Mouse (Mus musculus) midbrain, embryonic 12.5 days (tissue): ENCODE measurements around the gene Mpped2. TPM values are rescaled to one million over a fixed set of nuclear protein-coding genes. Genes with fewer than 3 reads are reported as not detected.
A peak's percentile ranks its signal among the peaks of the same experiment; 100 is the strongest.

Experiments
- ATAC-seq: fragments of 200-750 bp; cut with Nextera tagmentation; 2 replicates; pipeline ENCODE4 v1.8.0; 2017; ENCODE audit warnings: low read depth, moderate TSS enrichment, moderate library complexity; ENCODE audit not compliant: low FRiP score
- H3K27ac ChIP-seq: fragments of 300-500 bp; sonication (generic); replicated peaks from 2 replicates; pipeline ENCODE4 v1.5.1; 2016; ENCODE audit warnings: mild to moderate bottlenecking
- H3K27me3 ChIP-seq: fragments of 300-500 bp; sonication (generic); 2 replicates; pipeline ENCODE4 v1.6.1; 2016; ENCODE audit warnings: mild to moderate bottlenecking
- H3K36me3 ChIP-seq: fragments of 300-500 bp; sonication (generic); 2 replicates; pipeline ENCODE4 v1.6.1; 2016
- H3K4me1 ChIP-seq: fragments of 300-500 bp; sonication (generic); 2 replicates; pipeline ENCODE4 v1.6.1; 2016
- H3K4me2 ChIP-seq: fragments of 300-500 bp; sonication (generic); replicated peaks from 2 replicates; pipeline ENCODE4 v1.6.1; 2016; ENCODE audit warnings: mild to moderate bottlenecking, moderate library complexity
- H3K4me3 ChIP-seq: fragments of 300-500 bp; sonication (generic); 2 replicates; pipeline ENCODE4 v1.5.1; 2016; ENCODE audit warnings: mild to moderate bottlenecking
- H3K9ac ChIP-seq: fragments of 300-500 bp; sonication (generic); replicated peaks from 2 replicates; pipeline ENCODE4 v1.6.1; 2016; ENCODE audit warnings: mild to moderate bottlenecking, moderate library complexity
- H3K9me3 ChIP-seq: fragments of 300-500 bp; sonication (generic); 2 replicates; pipeline ENCODE4 v1.6.1; 2016; ENCODE audit warnings: mild to moderate bottlenecking
- WGBS: fragments of 180-500 bp; shearing (Covaris S2); methylation state at CpG from one replicate; pipeline ENCODE4 v1.1.7; 2016; 5-methylcytosine and 5-hydroxymethylcytosine counted together
- polyA plus RNA-seq: library from polyadenylated mRNA; unstranded; fragments of >200 nt; fragmentation: Nextera tagmentation; extraction: Ambion mirVana; gene quantifications from 2 replicates; pipeline ENCODE4 v1.2.1, GENCODE M21; 2016

Gene Mpped2
- polyA plus RNA-seq, 1 experiment from 2014 or later: 112 TPM

DNA sequence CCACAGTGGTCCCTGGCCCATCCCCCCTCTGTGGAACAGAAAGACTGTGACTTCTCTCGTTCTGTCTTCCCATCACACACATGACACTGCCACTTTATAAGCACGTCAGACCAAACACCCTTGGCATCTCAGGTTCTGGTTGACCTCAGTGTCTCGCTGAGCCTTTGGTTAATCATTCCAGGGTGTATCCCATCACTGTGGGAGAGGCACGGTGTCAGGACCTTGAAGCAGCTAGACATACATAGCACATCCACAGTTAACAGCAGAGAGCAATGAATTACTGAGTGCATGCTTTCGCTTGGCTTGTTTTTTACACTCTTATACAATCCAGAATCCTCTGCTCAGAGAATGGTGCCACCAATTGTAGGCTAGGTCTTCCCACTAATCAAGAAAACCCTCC is 60.6 kb downstream of the Mpped2 start:
- Histone ChIP-seq H3K9ac (no peak overlapping the region), H3K27ac (no peak overlapping the region), H3K4me2 (no peak overlapping the region), H3K4me3 (no peak overlapping the region), H3K27me3 (0 out of 2 replicates have a peak, but pooled peaks cover 6% of the 10 kb centered on the region), H3K36me3 (no peaks in the 10 kb centered on the region), H3K4me1 (peaks cover 25% of the 10 kb centered on the region), H3K9me3 (no peaks in the 10 kb centered on the region)
- no peak for ATAC-seq
- WGBS: 83% methylated on average over 5 of the region's 5 CpGs

- Histone ChIP-seq H3K9ac (no peak overlapping the region), H3K27ac (no peak overlapping the region), H3K4me1 (peaks cover 25% of the 10 kb centered on the region), H3K4me2 (no peak overlapping the region), H3K27me3 (0 out of 2 replicates have a peak, but pooled peaks cover 6% of the 10 kb centered on the region), H3K9me3 (no peaks in the 10 kb centered on the region), H3K4me3 (no peak overlapping the region), H3K36me3 (no peaks in the 10 kb centered on the region)
- no peak for ATAC-seq
- WGBS: 78% methylated on average over 5 of the region's 5 CpGs
These were observed 61.6 kb downstream of the Mpped2 start for GRCm38 (mm10) chr2:106754696-106755095.

DNA sequence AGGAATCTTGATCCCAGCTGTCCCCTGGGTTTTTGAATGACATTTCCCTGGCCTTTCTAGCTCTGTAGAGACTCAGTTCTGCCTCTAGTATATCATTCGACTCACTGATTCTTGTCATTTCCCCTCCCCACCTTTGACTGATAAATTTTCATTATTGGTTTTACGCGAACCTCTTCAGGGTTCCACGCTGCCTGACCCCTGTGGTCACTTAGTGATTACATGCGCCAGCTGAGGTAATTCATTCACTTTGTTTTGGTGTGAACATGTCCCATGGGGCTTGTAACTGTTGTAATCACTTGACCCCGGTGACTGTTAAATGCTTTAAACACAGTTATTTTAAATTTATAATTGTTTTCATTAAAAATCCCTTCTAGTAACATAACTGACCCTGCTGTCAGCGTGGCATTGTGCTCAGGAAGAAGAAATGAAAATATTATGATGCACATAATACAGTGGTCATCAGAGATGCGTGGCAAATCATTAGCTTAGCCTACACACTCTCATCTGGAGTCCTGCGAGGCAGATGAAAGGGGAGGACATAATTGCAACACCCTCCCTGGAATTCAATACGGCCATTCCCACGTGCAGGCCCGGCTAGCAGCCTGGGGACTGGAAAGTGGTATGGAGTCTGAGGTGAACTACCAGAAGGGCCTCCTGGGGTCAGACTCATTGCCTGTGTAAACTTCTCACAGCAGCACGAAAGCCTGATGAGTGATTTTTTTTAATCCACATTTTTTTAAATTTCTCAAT is 63.5 kb downstream of the Mpped2 start:
- H3K4me1 ChIP-seq: peaks cover 17% of the 10 kb centered on the region
- H3K4me3 ChIP-seq: no peak overlapping the region
- H3K9me3 ChIP-seq: no peaks in the 10 kb centered on the region
- H3K27ac ChIP-seq: no peak overlapping the region
- ATAC-seq: peak; percentile 66
- no peak overlapping the region for H3K9ac ChIP-seq
- no peak overlapping the region for H3K4me2 ChIP-seq
- H3K36me3 ChIP-seq: no peaks in the 10 kb centered on the region
- WGBS: 27% methylated on average over 13 of the region's 13 CpGs
- 0 out of 2 replicates have a peak, but pooled peaks cover 6% of the 10 kb centered on the region for H3K27me3 ChIP-seq

GRCm38 (mm10) chr2:106762920-106763319 is 69.9 kb downstream of the Mpped2 start:
- Histone ChIP-seq H3K4me1 (no peaks in the 10 kb centered on the region), H3K36me3 (no peaks in the 10 kb centered on the region), H3K27ac (no peak overlapping the region), H3K9me3 (no peaks in the 10 kb centered on the region), H3K9ac (no peak overlapping the region), H3K27me3 (no peaks in the 10 kb centered on the region), H3K4me3 (no peak overlapping the region), H3K4me2 (no peak overlapping the region)
- ATAC-seq: no peak
- 87% methylated on average over 8 of the region's 8 CpGs for WGBS

- Histone ChIP-seq H3K27me3 (no peaks in the 10 kb centered on the region), H3K9me3 (no peaks in the 10 kb centered on the region), H3K4me1 (no peaks in the 10 kb centered on the region), H3K9ac (no peak overlapping the region), H3K4me3 (no peak overlapping the region), H3K36me3 (no peaks in the 10 kb centered on the region), H3K4me2 (no peak overlapping the region), H3K27ac (no peak overlapping the region)
- 90% methylated on average over 12 of the region's 12 CpGs for WGBS
- no peak for ATAC-seq
These were observed 76.2 kb downstream of the Mpped2 start for GRCm38 (mm10) chr2:106769236-106769635.

- 69% methylated on average over 5 of the region's 5 CpGs for WGBS
- H3K4me1 ChIP-seq: 0 out of 2 replicates have a peak, but pooled peaks cover 9% of the 10 kb centered on the region
- H3K27ac ChIP-seq: no peak overlapping the region
- H3K9ac ChIP-seq: no peak overlapping the region
- H3K4me2 ChIP-seq: no peak overlapping the region
- H3K36me3 ChIP-seq: no peaks in the 10 kb centered on the region
- no peak overlapping the region for H3K4me3 ChIP-seq
- no peaks in the 10 kb centered on the region for H3K9me3 ChIP-seq
- no peaks in the 10 kb centered on the region for H3K27me3 ChIP-seq
- ATAC-seq: no peak
These were observed 79.6 kb downstream of the Mpped2 start for GRCm38 (mm10) chr2:106772643-106773042.

GRCm38 (mm10) chr2:106774251-106775196 is 81.5 kb downstream of the Mpped2 start:
- H3K9me3 ChIP-seq: no peaks in the 10 kb centered on the region

GRCm38 (mm10) chr2:106775994-106776393 is 82.9 kb downstream of the Mpped2 start:
- H3K4me3 ChIP-seq: no peak overlapping the region
- H3K27me3 ChIP-seq: no peaks in the 10 kb centered on the region
- WGBS: 89% methylated on average over 2 of the region's 2 CpGs
- H3K9ac ChIP-seq: no peak overlapping the region
- no peak overlapping the region for H3K27ac ChIP-seq
- H3K4me2 ChIP-seq: no peak overlapping the region
- no peaks in the 10 kb centered on the region for H3K9me3 ChIP-seq
- ATAC-seq: no peak
- no peaks in the 10 kb centered on the region for H3K36me3 ChIP-seq
- H3K4me1 ChIP-seq: peaks cover 17% of the 10 kb centered on the region

More at GRCm38 (mm10) chr2:106774251-106775196, 81.5 kb downstream of the Mpped2 start:
- 52% methylated on average over 10 of the region's 10 CpGs for WGBS
- ATAC-seq: no peak
- Histone ChIP-seq H3K27me3 (no peaks in the 10 kb centered on the region), H3K36me3 (no peaks in the 10 kb centered on the region), H3K4me1 (0 out of 2 replicates have a peak, but pooled peaks cover 9% of the 10 kb centered on the region), H3K4me2 (no peak overlapping the region), H3K27ac (no peak overlapping the region), H3K9ac (no peak overlapping the region), H3K4me3 (no peak overlapping the region)

DNA sequence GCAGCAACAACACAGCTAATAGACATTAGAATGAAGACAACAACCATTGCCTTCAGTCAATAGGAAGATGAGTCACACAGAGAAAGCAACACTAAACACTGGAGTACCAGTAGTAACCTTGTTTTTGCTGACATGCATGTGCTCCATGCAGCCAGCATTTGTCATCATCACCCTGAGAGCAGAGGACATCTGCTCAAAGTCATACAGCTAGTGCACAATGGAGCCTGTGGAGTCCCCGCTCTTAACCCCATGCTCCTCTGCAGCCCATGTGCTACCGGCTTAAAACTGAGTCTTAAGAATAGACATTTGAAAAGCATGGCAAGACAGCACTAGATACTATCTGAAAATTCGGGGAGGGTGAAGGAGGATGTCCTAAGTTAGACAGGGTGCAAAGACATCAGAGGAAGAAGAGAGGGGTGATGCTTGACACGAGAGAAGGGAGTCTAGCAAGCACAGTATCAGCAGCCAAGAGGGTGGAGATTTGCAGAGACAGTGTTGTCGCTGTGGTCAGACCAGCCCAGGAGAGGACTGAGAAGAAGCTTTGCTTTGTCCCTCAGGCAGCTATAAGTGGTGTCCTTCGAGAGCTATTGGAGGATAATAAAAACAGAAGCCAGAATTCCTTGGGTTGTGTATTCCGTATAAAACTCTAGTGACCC is 85.9 kb downstream of the Mpped2 start:
- Histone ChIP-seq H3K4me3 (no peak overlapping the region), H3K9ac (no peak overlapping the region), H3K36me3 (no peaks in the 10 kb centered on the region), H3K27me3 (no peaks in the 10 kb centered on the region), H3K4me2 (no peak overlapping the region), H3K4me1 (peaks cover 33% of the 10 kb centered on the region), H3K27ac (no peak overlapping the region), H3K9me3 (no peaks in the 10 kb centered on the region)
- 95% methylated on average over 7 of the region's 7 CpGs for WGBS
- no peak for ATAC-seq

GRCm38 (mm10) chr2:106781181-106782179 is 88.4 kb downstream of the Mpped2 start:
- Histone ChIP-seq H3K27ac (peak overlapping the region; percentile 54), H3K4me1 (peaks cover 24% of the 10 kb centered on the region), H3K4me3 (no peak overlapping the region), H3K9me3 (no peaks in the 10 kb centered on the region), H3K4me2 (no peak overlapping the region), H3K36me3 (no peaks in the 10 kb centered on the region), H3K27me3 (no peaks in the 10 kb centered on the region), H3K9ac (no peak overlapping the region)
- peak; percentile 73 for ATAC-seq
- WGBS: 66% methylated on average over 26 of the region's 26 CpGs

DNA sequence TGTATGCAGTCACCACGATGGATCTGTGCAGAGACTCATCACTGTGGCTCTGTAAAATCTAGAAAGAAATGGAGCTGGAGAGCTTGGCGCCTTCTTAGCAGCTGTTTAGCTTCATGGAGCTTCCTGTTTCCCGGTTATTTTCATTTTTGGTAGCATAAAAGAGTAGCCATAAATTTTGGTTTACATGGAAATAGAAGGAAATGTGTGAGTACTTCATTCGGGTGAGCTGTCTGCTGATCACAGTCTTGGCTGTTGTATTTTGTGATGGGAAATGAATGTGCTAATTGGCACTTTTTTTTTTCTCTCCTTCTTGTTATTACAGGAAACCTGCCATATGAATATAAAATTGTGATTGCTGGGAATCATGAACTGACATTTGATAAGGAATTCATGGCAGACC is 90.2 kb downstream of the Mpped2 start:
- Histone ChIP-seq H3K9me3 (no peaks in the 10 kb centered on the region), H3K4me2 (no peak overlapping the region), H3K27ac (no peak overlapping the region), H3K4me3 (no peak overlapping the region), H3K4me1 (peaks cover 28% of the 10 kb centered on the region), H3K9ac (no peak overlapping the region), H3K27me3 (no peaks in the 10 kb centered on the region), H3K36me3 (no peaks in the 10 kb centered on the region)
- ATAC-seq: no peak
- 88% methylated on average over 4 of the region's 4 CpGs for WGBS
